Mouse (Mus musculus): Measurements from ENCODE around the gene Ambn.
"Not testable (repeated sequence)": the region's sequence is repeated elsewhere in the genome, so short reads cannot be mapped to it uniquely, and the experiment has no call there.

Ambn gene

DNA sequence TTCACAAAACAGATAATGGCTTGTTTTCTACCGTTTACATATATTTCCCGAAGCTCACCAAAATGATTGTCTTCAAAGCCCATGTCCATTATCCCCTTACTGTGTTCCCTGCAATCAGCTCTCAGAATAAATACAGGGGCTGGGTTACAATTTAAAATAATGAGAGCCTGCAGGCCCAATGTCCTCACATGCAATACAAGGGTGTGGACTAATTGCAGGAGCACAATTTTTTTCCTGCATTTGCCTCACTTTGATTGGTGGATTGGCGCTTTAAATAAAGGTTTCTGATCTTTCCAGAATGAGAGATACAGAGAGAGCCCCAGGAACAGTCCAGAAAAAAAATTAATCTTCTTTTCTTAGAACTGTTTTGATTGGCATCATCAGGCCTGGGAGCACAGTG is at the start of gene Ambn:
Ambn (plus strand) TSS at position 301 of the 400 bp plus-strand sequence.
- DNase-seq = no peak

- no peak for DNase-seq
Measured at GRCm38 (mm10) chr5:88420319-88421065, 35.3 kb upstream of the Ambn start.

- DNase-seq = not testable (repeated sequence)
Measured at GRCm38 (mm10) chr5:88424892-88425291, 30.9 kb upstream of the Ambn start.

GRCm38 (mm10) chr5:88426753-88427152 is 29.0 kb upstream of the Ambn start:
- DNase-seq = peak; percentile 8 to 11

DNA sequence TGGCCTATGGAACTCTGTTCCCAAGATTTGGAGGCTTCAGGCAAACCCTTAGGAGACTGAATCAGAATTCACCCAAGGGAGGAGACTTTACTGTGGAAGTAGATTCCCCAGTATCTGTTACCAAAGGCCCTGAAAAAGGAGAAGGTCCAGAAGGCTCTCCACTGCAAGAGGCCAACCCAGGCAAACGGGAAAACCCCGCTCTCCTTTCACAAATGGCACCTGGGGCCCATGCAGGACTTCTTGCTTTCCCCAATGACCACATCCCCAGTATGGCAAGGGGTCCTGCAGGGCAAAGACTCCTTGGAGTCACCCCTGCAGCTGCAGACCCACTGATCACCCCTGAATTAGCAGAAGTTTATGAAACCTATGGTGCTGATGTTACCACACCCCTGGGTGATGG is 11.7 kb downstream of the Ambn start:
- no peak for DNase-seq

GRCm38 (mm10) chr5:88468807-88469704 is 13.3 kb downstream of the Ambn start:
- DNase-seq = no peak

DNA sequence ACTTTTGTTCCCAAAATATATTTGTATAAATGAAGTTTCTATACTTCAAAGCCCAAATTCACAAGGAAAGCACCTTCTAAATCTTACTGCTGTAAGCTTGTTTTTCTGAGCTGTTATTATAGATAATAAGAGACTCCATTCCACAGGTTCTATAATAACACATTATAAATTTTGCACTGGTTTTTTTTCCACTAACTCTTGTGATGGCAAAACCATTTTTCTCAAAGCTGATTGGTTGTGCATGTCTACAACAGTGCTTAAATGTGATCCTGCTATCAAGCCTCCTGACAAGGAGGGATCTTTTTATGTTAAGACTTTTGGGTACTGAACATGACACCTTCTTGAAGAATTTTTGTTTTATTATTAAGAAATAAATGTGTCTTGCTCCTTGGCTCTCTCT is 31.9 kb downstream of the Ambn start, which contains the start of gene Enam:
Enam (plus strand) TSS at position 301 of the 400 bp plus-strand sequence.
- no peak for DNase-seq

GRCm38 (mm10) chr5:88489004-88489403 is 33.2 kb downstream of the Ambn start:
- no peak for DNase-seq

- DNase-seq = no peak
Measured at GRCm38 (mm10) chr5:88491111-88491510, 35.3 kb downstream of the Ambn start.

DNA sequence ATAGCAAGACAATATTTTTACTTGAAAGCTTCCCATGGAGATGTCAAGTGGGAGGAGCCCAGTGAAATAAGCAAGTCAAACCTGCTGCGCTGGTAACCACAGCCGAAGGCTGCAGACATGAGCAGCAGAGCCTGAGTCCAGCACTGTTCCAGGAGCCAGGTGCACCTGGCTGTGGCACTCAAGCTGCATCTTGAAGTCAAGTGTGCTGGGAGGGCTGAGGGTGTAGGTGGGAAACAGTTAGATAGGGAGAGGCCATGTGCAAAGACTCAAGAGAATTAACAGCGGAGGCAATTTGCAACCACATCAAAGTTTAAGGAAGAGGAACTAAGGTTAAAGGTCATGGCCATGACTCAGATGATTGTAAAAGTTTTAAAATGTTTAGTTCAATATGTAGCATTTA is 44.0 kb downstream of the Ambn start:
- no peak for DNase-seq

DNA sequence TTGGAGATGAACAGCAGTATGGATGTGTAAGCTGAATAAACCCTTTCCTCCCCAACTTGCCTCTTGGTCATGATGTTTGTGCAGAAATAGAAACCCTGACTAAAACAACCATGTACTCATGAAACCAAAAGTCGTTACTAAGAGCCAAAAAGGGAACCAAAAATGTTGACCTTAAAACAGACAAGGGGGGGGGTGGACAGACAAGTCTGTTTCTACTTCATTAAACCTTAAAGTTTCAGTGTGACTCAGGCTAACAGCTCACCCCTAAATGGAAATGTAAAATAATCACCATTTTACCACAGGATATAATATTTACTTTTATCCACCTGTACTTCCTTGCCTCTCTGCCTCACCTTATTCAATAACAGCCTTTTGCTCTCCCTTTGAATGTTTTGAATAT is 52.8 kb downstream of the Ambn start:
- DNase-seq = no peak

- no peak for DNase-seq
Measured at GRCm38 (mm10) chr5:88508990-88509389, 53.2 kb downstream of the Ambn start.
